Mouse (Mus musculus): ENCODE results near the gene Hectd3. TPM values are rescaled to one million over a fixed set of nuclear protein-coding genes. Genes with fewer than 3 reads are reported as not detected.

The Hectd3 gene
- polyA plus RNA-seq, 1 experiment from 2014 or later = 6.7 TPM

DNA sequence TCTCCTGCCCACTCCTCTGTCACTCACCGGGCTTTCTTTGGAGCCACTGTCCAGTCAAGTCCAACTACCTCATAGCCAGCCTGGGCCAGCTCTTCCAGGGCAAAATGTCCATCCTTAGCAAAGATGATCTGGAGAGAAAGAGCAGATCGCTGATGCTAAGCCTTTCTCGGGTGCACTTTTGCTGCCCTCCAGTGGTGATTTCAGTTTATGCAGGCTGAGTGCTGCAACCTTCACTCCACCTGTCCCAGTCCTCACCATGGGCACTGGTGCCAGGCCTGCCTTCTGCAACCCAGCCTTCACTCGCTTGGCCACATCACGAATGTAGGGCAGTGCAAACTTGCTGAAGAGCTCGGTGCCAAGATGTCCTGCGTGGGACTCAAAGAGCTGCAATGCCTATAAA lies 3.8 kb upstream of the Hectd3 start:
- Histone ChIP-seq H3K4me3 (ENCODE audit: low read depth, low read length) (no peak overlapping the region), H3K9ac (ENCODE audit: low read length) (no peak overlapping the region), H3K4me1 (ENCODE audit: control insufficient read depth, insufficient read depth, low read length) (peaks cover 9% of the 10 kb centered on the region), H3K27ac (replicated peaks; ENCODE audit: low read depth, low read length) (no peak overlapping the region), H3K36me3 (ENCODE audit: control insufficient read depth, insufficient read depth, low read length) (peaks cover 3% of the 10 kb centered on the region), H3K4me2 (ENCODE audit: low read depth, severe bottlenecking) (no peak overlapping the region), H3K9me3 (ENCODE audit: control insufficient read depth, low read length) (no peaks in the 10 kb centered on the region), H3K27me3 (ENCODE audit: control insufficient read depth, insufficient read depth, low read length) (no peaks in the 10 kb centered on the region)
- DNase-seq (ENCODE audit: low spot score) = peak; percentile 88
- WGBS = 16% methylated on average over 7 of the region's 7 CpGs
- ATAC-seq (ENCODE audit: insufficient number of reproducible peaks, low FRiP score, low TSS enrichment, low read depth) = no peak

DNA sequence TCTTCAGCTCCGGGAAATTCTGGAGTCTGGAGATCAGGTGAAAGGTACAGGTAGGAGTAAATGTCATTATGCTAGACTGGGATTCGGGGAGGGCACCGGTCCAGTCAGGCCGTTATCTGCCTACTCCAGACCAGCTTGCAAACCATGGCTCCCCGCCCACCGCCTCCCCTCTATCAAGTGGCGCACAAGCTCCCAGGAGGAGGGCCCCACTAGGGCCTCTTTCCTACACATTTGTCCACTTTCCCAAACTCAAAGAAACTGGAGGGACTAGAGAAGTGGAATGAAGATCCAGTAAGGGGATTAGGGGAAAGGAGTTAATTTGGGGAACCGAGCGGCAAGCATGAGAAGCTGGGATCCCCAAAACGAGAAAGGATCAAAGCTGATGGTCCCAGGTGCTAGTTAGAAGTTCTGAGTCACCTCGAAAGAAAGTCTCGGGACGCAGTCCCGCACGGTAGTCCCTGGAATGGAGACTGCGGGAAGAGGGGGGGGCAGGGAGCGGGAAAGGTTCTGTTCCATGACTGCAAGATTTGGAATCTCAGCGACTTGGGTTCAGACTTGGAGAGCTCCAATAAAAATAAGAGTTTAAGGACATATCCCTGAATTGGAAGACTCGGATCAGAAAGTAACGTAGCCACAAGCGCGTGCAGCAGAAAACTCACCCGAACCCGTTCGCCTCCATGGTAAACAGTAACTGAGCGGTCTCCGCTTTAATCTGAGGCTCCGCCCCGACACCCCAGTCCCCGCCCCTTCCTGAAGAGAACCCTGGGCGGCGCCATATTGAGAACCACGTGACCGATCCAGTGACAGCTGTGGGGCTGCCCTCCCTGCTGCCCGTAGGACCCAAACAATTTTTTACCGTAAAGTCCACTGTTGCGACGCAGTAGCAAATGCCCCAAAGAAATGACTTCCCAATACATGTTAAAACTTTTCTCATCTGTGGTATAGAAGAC lies 1.2 kb upstream of the Hectd3 start, which contains the start of gene Urod:
Gene Urod (minus strand): TSS at position 742 of the 950 bp plus-strand sequence.
- Histone ChIP-seq H3K4me3 (ENCODE audit: low read depth, low read length) (peak within 1 kb of the TSS; percentile 98), H3K27ac (replicated peaks; ENCODE audit: low read depth, low read length) (0 out of 2 replicates have a peak within 1 kb of the TSS, but pooled peaks have one; percentile 16), H3K9me3 (ENCODE audit: control insufficient read depth, low read length) (no peaks in the 10 kb centered on the region), H3K4me1 (ENCODE audit: control insufficient read depth, insufficient read depth, low read length) (peaks cover 9% of the 10 kb centered on the region), H3K36me3 (ENCODE audit: control insufficient read depth, insufficient read depth, low read length) (peaks cover 3% of the 10 kb centered on the region; the same call in 1 of the 2 replicates), H3K9ac (ENCODE audit: low read length) (peak within 1 kb of the TSS; percentile 63), H3K27me3 (ENCODE audit: control insufficient read depth, insufficient read depth, low read length) (no peaks in the 10 kb centered on the region), H3K4me2 (ENCODE audit: low read depth, severe bottlenecking) (peak within 1 kb of the TSS; percentile 94)
- WGBS = 1% methylated on average over 38 of the region's 38 CpGs
- peak; percentile 92 for ATAC-seq (ENCODE audit: insufficient number of reproducible peaks, low FRiP score, low TSS enrichment, low read depth)
- peak; percentile 95 for DNase-seq (ENCODE audit: low spot score)

DNA sequence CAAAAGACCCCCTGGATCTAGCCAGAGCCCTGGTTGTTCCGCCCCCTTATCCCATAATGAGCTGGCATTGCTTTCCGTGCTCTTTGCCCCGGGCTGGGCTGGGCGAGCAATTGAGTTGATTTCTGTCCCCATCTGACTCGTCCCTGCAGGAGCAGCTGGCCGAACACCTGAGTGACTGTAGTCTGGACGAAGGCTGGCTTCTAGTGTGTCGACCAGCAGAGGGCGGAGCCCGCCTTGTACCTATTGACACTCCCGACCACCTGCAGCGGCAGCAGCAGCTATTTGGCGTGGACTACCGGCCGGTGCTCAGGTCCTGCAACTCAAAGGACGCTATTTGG lies 650 bp downstream of the Hectd3 start:
- Histone ChIP-seq H3K4me1 (ENCODE audit: control insufficient read depth, insufficient read depth, low read length) (peaks cover 9% of the 10 kb centered on the region), H3K36me3 (ENCODE audit: control insufficient read depth, insufficient read depth, low read length) (no peaks in the 10 kb centered on the region; the same call in 1 of the 2 replicates), H3K4me2 (ENCODE audit: low read depth, severe bottlenecking) (peak overlapping the region; percentile 94), H3K9me3 (ENCODE audit: control insufficient read depth, low read length) (no peaks in the 10 kb centered on the region), H3K9ac (ENCODE audit: low read length) (peak overlapping the region; percentile 63), H3K4me3 (ENCODE audit: low read depth, low read length) (peak overlapping the region; percentile 98), H3K27me3 (ENCODE audit: control insufficient read depth, insufficient read depth, low read length) (no peaks in the 10 kb centered on the region), H3K27ac (replicated peaks; ENCODE audit: low read depth, low read length) (no peak overlapping the region)
- ATAC-seq (ENCODE audit: insufficient number of reproducible peaks, low FRiP score, low TSS enrichment, low read depth) = no peak
- whole genome bisulfite sequencing = 0% methylated on average over 16 of the region's 16 CpGs
- DNase-seq (ENCODE audit: low spot score) = peak; percentile 65

DNA sequence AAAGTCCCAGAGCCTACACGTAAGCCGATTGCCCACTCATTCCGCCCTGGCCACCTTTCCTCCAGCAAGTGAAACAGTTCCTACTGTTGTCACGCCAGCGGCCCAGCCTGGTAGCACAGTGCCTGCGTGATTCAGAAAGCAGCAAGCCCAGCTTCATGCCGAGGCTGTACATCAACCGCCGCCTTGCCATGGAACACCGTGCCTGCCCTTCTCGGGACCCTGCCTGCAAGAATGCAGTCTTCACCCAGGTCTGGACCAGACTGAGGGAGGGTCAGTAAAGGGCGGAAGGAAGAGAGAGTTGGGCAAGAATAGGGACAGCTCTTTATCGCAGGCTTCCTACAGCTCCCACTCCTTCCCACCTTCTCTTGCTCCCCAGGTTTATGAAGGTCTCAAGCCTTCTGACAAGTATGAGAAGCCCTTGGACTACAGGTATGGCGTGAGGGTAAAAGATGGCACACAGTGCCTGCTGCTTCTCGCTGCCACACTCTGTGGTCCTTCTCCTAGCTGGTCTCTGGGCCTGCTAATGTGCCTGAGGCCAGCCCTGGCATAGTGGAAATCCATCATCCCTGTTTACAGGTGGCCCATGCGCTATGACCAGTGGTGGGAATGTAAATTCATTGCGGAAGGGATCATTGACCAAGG lies 4.5 kb downstream of the Hectd3 start:
- WGBS = 91% methylated on average over 17 of the region's 17 CpGs
- H3K4me3 ChIP-seq (ENCODE audit: low read depth, low read length) = no peak overlapping the region
- H3K27me3 ChIP-seq (ENCODE audit: control insufficient read depth, insufficient read depth, low read length) = no peaks in the 10 kb centered on the region
- H3K27ac ChIP-seq (replicated peaks; ENCODE audit: low read depth, low read length) = no peak overlapping the region
- ATAC-seq (ENCODE audit: insufficient number of reproducible peaks, low FRiP score, low TSS enrichment, low read depth) = no peak
- H3K4me1 ChIP-seq (ENCODE audit: control insufficient read depth, insufficient read depth, low read length) = peaks cover 4% of the 10 kb centered on the region
- no peaks in the 10 kb centered on the region; the same call in 1 of the 2 replicates for H3K36me3 ChIP-seq (ENCODE audit: control insufficient read depth, insufficient read depth, low read length)
- DNase-seq (ENCODE audit: low spot score) = no peak
- H3K4me2 ChIP-seq (ENCODE audit: low read depth, severe bottlenecking) = no peak overlapping the region
- H3K9ac ChIP-seq (ENCODE audit: low read length) = no peak overlapping the region
- no peaks in the 10 kb centered on the region for H3K9me3 ChIP-seq (ENCODE audit: control insufficient read depth, low read length)

DNA sequence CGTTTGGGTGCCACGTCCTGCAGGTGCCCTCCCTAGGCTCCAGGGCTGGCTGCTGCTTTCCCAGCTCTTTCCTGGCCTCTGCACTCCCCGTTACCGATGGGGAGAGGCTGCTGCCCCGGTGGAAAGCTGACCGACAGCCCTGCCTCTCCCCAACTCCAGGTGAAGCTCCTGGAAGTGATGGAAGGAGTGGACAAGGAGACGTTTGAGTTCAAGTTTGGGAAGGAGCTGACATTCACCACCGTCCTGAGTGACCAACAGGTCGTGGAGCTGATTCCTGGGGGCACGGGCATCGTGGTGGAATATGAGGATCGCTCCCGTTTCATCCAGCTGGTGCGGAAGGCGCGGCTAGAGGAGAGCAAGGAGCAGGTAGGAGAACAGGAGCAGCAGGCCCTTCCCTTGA lies 6.8 kb downstream of the Hectd3 start:
- Histone ChIP-seq H3K4me3 (ENCODE audit: low read depth, low read length) (no peak overlapping the region), H3K27me3 (ENCODE audit: control insufficient read depth, insufficient read depth, low read length) (no peaks in the 10 kb centered on the region), H3K4me2 (ENCODE audit: low read depth, severe bottlenecking) (no peak overlapping the region), H3K9me3 (ENCODE audit: control insufficient read depth, low read length) (no peaks in the 10 kb centered on the region), H3K27ac (replicated peaks; ENCODE audit: low read depth, low read length) (no peak overlapping the region), H3K4me1 (ENCODE audit: control insufficient read depth, insufficient read depth, low read length) (no peaks in the 10 kb centered on the region), H3K9ac (ENCODE audit: low read length) (0 out of 2 replicates have a peak overlapping the region, but pooled peaks have one; percentile 13), H3K36me3 (ENCODE audit: control insufficient read depth, insufficient read depth, low read length) (no peaks in the 10 kb centered on the region; the same call in 1 of the 2 replicates)
- 90% methylated on average over 16 of the region's 16 CpGs for WGBS
- no peak for ATAC-seq (ENCODE audit: insufficient number of reproducible peaks, low FRiP score, low TSS enrichment, low read depth)
- no peak for DNase-seq (ENCODE audit: low spot score)

DNA sequence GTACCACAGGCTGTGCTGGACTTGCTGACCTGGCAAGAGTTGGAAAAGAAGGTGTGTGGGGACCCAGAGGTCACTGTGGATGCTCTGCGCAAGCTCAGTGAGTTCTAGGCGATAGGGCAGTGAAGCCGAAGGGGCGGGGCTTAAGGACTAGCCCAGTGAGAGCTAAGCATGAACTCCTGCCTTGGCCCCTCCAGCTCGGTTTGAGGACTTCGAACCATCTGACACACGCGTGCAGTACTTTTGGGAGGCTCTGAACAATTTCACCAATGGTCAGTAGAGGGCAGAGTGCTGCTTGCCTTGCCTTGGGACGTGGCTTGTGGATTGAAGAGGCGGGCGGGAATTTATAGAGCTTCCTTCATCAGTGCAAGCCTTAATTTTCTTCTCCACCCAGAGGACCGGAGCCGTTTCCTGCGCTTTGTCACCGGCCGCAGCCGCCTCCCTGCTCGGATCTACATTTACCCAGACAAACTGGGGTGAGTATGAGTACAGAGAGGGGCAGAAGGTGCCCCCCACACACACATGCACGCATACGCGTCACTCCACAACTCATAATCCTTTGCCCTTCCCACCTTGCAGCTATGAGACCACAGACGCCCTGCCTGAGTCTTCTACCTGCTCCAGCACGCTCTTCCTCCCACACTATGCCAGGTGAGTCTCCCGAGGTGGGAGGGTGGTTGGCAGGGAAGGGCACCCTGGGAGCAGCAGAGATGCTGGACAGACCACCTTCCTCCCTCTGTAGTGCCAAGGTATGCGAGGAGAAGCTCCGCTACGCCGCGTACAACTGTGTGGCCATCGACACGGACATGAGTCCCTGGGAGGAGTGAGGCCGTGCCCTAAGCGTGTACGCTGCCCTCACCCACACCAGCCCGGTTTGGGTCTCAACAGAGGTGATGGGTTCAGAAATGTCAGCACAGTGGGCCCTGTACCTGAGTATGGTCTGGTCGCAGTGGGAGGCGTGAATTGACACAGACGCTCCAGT lies 7.7 kb downstream of the Hectd3 start:
- 53% methylated on average over 38 of the region's 38 CpGs for WGBS
- H3K27me3 ChIP-seq (ENCODE audit: control insufficient read depth, insufficient read depth, low read length) = no peaks in the 10 kb centered on the region
- DNase-seq (ENCODE audit: low spot score) (peak; percentile 77), ATAC-seq (ENCODE audit: insufficient number of reproducible peaks, low FRiP score, low TSS enrichment, low read depth) (peak; percentile 69)
- no peak overlapping the region for H3K27ac ChIP-seq (replicated peaks; ENCODE audit: low read depth, low read length)
- H3K4me3 ChIP-seq (ENCODE audit: low read depth, low read length) = no peak overlapping the region
- H3K4me2 ChIP-seq (ENCODE audit: low read depth, severe bottlenecking) = no peak overlapping the region
- no peaks in the 10 kb centered on the region; the same call in 1 of the 2 replicates for H3K36me3 ChIP-seq (ENCODE audit: control insufficient read depth, insufficient read depth, low read length)
- H3K4me1 ChIP-seq (ENCODE audit: control insufficient read depth, insufficient read depth, low read length) = no peaks in the 10 kb centered on the region
- H3K9ac ChIP-seq (ENCODE audit: low read length) = no peak overlapping the region
- no peaks in the 10 kb centered on the region for H3K9me3 ChIP-seq (ENCODE audit: control insufficient read depth, low read length)

DNA sequence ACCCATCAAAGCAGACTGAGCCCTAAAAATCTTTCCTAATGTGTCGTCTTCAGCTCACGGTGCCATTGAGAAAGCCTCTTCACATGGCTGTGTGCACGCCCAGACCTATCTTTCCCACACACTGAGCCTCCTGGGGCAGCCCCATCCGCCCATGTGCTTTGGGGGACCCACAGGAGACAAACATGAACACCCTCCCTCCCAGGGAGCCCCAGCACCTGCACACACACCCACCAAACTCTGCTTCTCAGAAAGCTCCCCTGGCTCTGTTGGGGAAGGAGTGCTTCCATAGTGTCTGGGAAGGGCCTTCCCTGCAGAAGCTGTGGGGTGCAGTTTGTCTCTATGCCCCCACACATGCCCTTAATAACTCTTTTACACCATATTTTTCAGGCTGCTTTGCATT lies 9.5 kb downstream of the Hectd3 start:
- no peaks in the 10 kb centered on the region; the same call in 1 of the 2 replicates for H3K36me3 ChIP-seq (ENCODE audit: control insufficient read depth, insufficient read depth, low read length)
- H3K27me3 ChIP-seq (ENCODE audit: control insufficient read depth, insufficient read depth, low read length) = no peaks in the 10 kb centered on the region
- WGBS = 77% methylated on average over 4 of the region's 4 CpGs
- H3K27ac ChIP-seq (replicated peaks; ENCODE audit: low read depth, low read length) = no peak overlapping the region
- no peak overlapping the region for H3K4me2 ChIP-seq (ENCODE audit: low read depth, severe bottlenecking)
- DNase-seq (ENCODE audit: low spot score) (no peak), ATAC-seq (ENCODE audit: insufficient number of reproducible peaks, low FRiP score, low TSS enrichment, low read depth) (no peak)
- no peaks in the 10 kb centered on the region for H3K4me1 ChIP-seq (ENCODE audit: control insufficient read depth, insufficient read depth, low read length)
- no peaks in the 10 kb centered on the region for H3K9me3 ChIP-seq (ENCODE audit: control insufficient read depth, low read length)
- no peak overlapping the region for H3K4me3 ChIP-seq (ENCODE audit: low read depth, low read length)
- H3K9ac ChIP-seq (ENCODE audit: low read length) = no peak overlapping the region
